ENCODE assay signal across 23 mouse cellular contexts in the genomic region with DNA sequence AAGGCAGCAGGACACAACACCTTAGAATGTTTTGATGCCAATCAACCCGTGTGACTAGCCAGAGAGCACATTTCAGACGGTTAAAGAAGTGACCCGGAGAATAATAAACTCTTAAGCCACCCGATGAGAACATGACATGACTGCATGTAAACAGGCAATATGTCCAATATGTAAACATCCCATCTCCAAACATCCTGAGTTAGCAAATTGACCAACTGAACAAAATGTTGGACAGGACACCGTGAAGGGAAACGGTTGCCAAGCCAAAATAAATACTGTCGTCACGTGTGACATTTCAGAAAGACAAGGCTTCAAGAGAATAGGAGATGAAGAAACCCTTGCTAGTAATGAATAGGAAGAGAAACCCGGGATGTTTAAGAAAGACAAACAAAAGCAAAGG.
DNase-seq lines count a peak whose midpoint lies in the region; ATAC-seq and TF ChIP-seq lines count a peak whose summit lies in the region.
"Had no signal": no experiment of that assay in that cellular context is flagged by ENCODE, and none has a peak within 500 bp of the region (broad histone marks: within the 10 kb centered on the region; RNA-seq: fewer than 3 reads in every experiment).

No protein-coding gene starts in this region.

- no peaks in the 10 kb centered on the region for H3K36me3 ChIP-seq in liver, adult 2 months (ENCODE audit: control insufficient read depth, insufficient read depth, low read length)
- H3K36me3 ChIP-seq in stomach, embryonic 16.5 days (ENCODE audit: control insufficient read depth, insufficient read depth, low read length), result no peaks in the 10 kb centered on the region
- H3K36me3 ChIP-seq in stomach, postnatal 0 days (ENCODE audit: control insufficient read depth, insufficient read depth, low read length), result no peaks in the 10 kb centered on the region
- no peaks in the 10 kb centered on the region for H3K36me3 ChIP-seq in heart, embryonic 11.5 days (ENCODE audit: control insufficient read depth, insufficient read depth, low read length)
- H3K36me3 ChIP-seq: embryonic facial prominence, embryonic 12.5 days; forebrain, embryonic 12.5 days; hindbrain, embryonic 12.5 days had no signal

- DNase-seq in liver, adult 2 months (ENCODE audit: extremely low read depth, low read depth, low spot score), result peak; percentile 78
- DNase-seq in liver, result no peak
- no peak for DNase-seq in stomach, postnatal 0 days (ENCODE audit: low spot score)
- peak; percentile 52 for DNase-seq in lung, postnatal 36 days
- no peak for DNase-seq in layer of hippocampus, postnatal 25 days (ENCODE audit: extremely low spot score in 1 of 2, low spot score in 1 of 2)
- DNase-seq: adrenal gland, postnatal 14 days; cerebellum, adult 11-12 months; cerebellum, adult 9-10 months; cerebellum, postnatal 25 days; gastrocnemius, adult 2 months; gastrocnemius, postnatal 36 days; heart, adult 11 months; heart, postnatal 10 days; heart, postnatal 4 days had no signal

- no peaks in the 10 kb centered on the region for H3K9me3 ChIP-seq in stomach, embryonic 16.5 days (replicated peaks; ENCODE audit: control insufficient read depth, low read length)
- no peaks in the 10 kb centered on the region for H3K9me3 ChIP-seq in stomach, postnatal 0 days (ENCODE audit: control insufficient read depth, low read length)
- no peaks in the 10 kb centered on the region for H3K9me3 ChIP-seq in heart, embryonic 11.5 days (replicated peaks; ENCODE audit: control insufficient read depth, low read length)
- H3K9me3 ChIP-seq: embryonic facial prominence, embryonic 12.5 days; forebrain, embryonic 12.5 days; hindbrain, embryonic 12.5 days had no signal

- H3K4me1 ChIP-seq in liver, adult 2 months (ENCODE audit: control insufficient read depth, insufficient read depth, low read length), result no peaks in the 10 kb centered on the region; the same call in 1 of the 2 replicates
- H3K4me1 ChIP-seq in stomach, embryonic 16.5 days (ENCODE audit: control insufficient read depth, insufficient read depth, low read length), result peaks cover 6% of the 10 kb centered on the region
- H3K4me1 ChIP-seq in stomach, postnatal 0 days (replicated peaks; ENCODE audit: control insufficient read depth, insufficient read depth), result no peaks in the 10 kb centered on the region; the same call in 1 of the 2 replicates
- no peaks in the 10 kb centered on the region for H3K4me1 ChIP-seq in heart, embryonic 11.5 days (ENCODE audit: control insufficient read depth, insufficient read depth, low read length)
- H3K4me1 ChIP-seq: embryonic facial prominence, embryonic 12.5 days; forebrain, embryonic 12.5 days; hindbrain, embryonic 12.5 days had no signal

- no peak for TF ChIP-seq CTCF in liver, adult 2 months (IDR thresholded peaks at IDR 0.05; ENCODE audit: low read depth, low read length)
- no peak for TF ChIP-seq CTCF in stomach, postnatal 0 days (IDR thresholded peaks at IDR 0.05; ENCODE audit: low read depth)

- H3K27me3 ChIP-seq in liver, adult 2 months (ENCODE audit: control insufficient read depth, insufficient read depth, low read length), result peaks cover 17% of the 10 kb centered on the region; the same call in 1 of the 2 replicates
- H3K27me3 ChIP-seq in stomach, embryonic 16.5 days (ENCODE audit: control insufficient read depth, insufficient read depth, low read length), result no peaks in the 10 kb centered on the region
- no peaks in the 10 kb centered on the region for H3K27me3 ChIP-seq in stomach, postnatal 0 days (ENCODE audit: control insufficient read depth, insufficient read depth, low read length)
- H3K27me3 ChIP-seq in heart, embryonic 11.5 days (ENCODE audit: control insufficient read depth, insufficient read depth, low read length), result no peaks in the 10 kb centered on the region
- H3K27me3 ChIP-seq: CH12.LX; embryonic facial prominence, embryonic 12.5 days; forebrain, embryonic 12.5 days; hindbrain, embryonic 12.5 days; Patski had no signal

- WGBS in liver, adult 2 months, result 15% methylated on average over 9 of the region's 9 CpGs
- WGBS in stomach, embryonic 16.5 days, result 53% methylated on average over 9 of the region's 9 CpGs
- 43% methylated on average over 9 of the region's 9 CpGs for WGBS in stomach, postnatal 0 days
- 63% methylated on average over 9 of the region's 9 CpGs for WGBS in heart, embryonic 11.5 days (ENCODE audit: insufficient replicate concordance)

- no peak overlapping the region for H3K27ac ChIP-seq in liver, adult 2 months (replicated peaks; ENCODE audit: insufficient read depth, low read depth, low read length)
- H3K27ac ChIP-seq in stomach, embryonic 16.5 days (ENCODE audit: low read length), result peak overlapping the region; percentile 84; the same call in 1 of the 2 replicates
- no peak overlapping the region; the same call in 1 of the 2 replicates for H3K27ac ChIP-seq in stomach, postnatal 0 days (replicated peaks)
- H3K27ac ChIP-seq in heart, embryonic 11.5 days (ENCODE audit: low read depth, low read length), result no peak overlapping the region
- H3K27ac ChIP-seq: embryonic facial prominence, embryonic 12.5 days; forebrain, embryonic 12.5 days; gastrocnemius, adult 2 months; hindbrain, embryonic 12.5 days had no signal

- H3K79me2 ChIP-seq in liver, adult 2 months (ENCODE audit: control insufficient read depth, insufficient read depth, low read length), result no peaks in the 10 kb centered on the region

- no peak overlapping the region for H3K4me3 ChIP-seq in liver, adult 2 months (ENCODE audit: insufficient read depth, low read depth, low read length)
- no peak overlapping the region for H3K4me3 ChIP-seq in stomach, embryonic 16.5 days (replicated peaks; ENCODE audit: low read length)
- no peak overlapping the region for H3K4me3 ChIP-seq in stomach, postnatal 0 days (ENCODE audit: low read depth, low read length)
- H3K4me3 ChIP-seq in heart, embryonic 11.5 days (ENCODE audit: low read depth, low read length), result no peak overlapping the region
- H3K4me3 ChIP-seq: embryonic facial prominence, embryonic 12.5 days; forebrain, embryonic 12.5 days; gastrocnemius, adult 2 months; hindbrain, embryonic 12.5 days had no signal

- no peak overlapping the region for H3K9ac ChIP-seq in liver, adult 2 months (ENCODE audit: low read depth, low read length)
- no peak overlapping the region for H3K9ac ChIP-seq in stomach, embryonic 16.5 days (ENCODE audit: low read length)
- no peak overlapping the region for H3K9ac ChIP-seq in stomach, postnatal 0 days (ENCODE audit: low read length)
- no peak overlapping the region for H3K9ac ChIP-seq in heart, embryonic 11.5 days (ENCODE audit: low read depth, low read length)
- H3K9ac ChIP-seq: embryonic facial prominence, embryonic 12.5 days; forebrain, embryonic 12.5 days; hindbrain, embryonic 12.5 days had no signal

- H3K4me2 ChIP-seq in stomach, embryonic 16.5 days (ENCODE audit: low read depth, low read length), result no peak overlapping the region
- H3K4me2 ChIP-seq in stomach, postnatal 0 days (replicated peaks; ENCODE audit: low read depth), result no peak overlapping the region
- no peak overlapping the region for H3K4me2 ChIP-seq in heart, embryonic 11.5 days
- H3K4me2 ChIP-seq: embryonic facial prominence, embryonic 12.5 days; forebrain, embryonic 12.5 days; hindbrain, embryonic 12.5 days had no signal

- TF ChIP-seq EP300 in stomach, postnatal 0 days (optimal IDR thresholded peaks at IDR 0.05), result no peak

- TF ChIP-seq POLR2A in liver, adult 2 months (IDR thresholded peaks at IDR 0.05; ENCODE audit: extremely low read depth, insufficient read depth, low read length), result no peak

- no peak for ATAC-seq in stomach, embryonic 16.5 days (ENCODE audit: insufficient read depth, low FRiP score)
- ATAC-seq in stomach, postnatal 0 days (ENCODE audit: low FRiP score, low TSS enrichment), result no peak
- no peak for ATAC-seq in heart, embryonic 11.5 days (replicated peaks; ENCODE audit: insufficient number of reproducible peaks, low FRiP score, low TSS enrichment)
- ATAC-seq: activated CD4-positive, CD25-positive, alpha-beta regulatory T cell, adult 4 months; forebrain, embryonic 16.5 days; Patski had no signal

Comparison
In these comparisons a context has a peak if more than half of its experiments do, and no peak if none do; other contexts are left out.
1. DNase-seq: peak in liver, adult 2 months (single experiment) and lung, postnatal 36 days (single experiment); none in liver (single experiment), stomach, postnatal 0 days (single experiment) and layer of hippocampus, postnatal 25 days (0 of 2).